Mouse (Mus musculus): Measurements from ENCODE around the gene Gfpt1. TPM values are rescaled to one million over a fixed set of nuclear protein-coding genes. Genes with fewer than 3 reads are reported as not detected.

Gfpt1 gene
- polyA plus RNA-seq (2017; shearing (Covaris generic)) = 21.4 TPM

DNA sequence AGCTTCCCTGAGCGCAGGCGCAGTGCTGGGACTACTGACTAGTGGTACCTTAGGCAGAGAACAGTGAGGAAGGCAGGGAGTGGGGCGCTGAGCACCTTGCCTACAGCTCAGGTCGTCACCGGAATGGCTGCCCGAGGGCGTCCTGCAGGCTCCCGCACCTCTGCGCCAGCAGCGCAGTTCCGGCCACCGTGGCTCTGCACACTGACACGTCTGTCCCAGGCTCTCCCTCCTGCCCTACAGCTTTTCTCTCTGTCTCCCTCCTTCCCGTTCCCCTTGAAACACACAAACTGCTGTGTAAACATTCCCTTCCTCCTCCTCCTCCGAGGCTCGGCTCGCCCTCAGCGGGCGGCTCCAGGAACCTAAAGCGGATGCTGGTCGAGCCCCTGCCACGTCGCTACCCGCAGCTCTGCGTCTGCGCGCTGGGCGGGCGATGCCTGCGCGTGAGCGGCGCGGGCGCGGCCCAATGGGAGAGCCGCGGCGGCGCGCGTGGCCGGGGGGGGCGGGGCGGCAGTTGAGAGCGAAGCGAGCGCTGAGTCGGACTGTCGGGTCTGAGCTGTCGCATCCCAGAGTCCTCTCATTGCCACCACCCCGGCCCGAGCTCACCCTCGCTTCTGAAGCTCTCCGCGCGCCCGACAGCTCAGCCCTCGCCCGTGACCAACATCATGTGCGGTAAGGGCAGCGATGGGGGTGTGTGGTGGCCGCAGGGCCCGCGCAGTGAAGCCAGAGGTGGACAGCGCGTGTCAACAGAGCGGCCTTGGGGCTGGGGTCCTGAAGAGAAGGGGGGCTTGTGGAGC lies at the start of gene Gfpt1:
Gene Gfpt1 (plus strand): TSS at position 510 of the 794 bp plus-strand sequence.

DNA sequence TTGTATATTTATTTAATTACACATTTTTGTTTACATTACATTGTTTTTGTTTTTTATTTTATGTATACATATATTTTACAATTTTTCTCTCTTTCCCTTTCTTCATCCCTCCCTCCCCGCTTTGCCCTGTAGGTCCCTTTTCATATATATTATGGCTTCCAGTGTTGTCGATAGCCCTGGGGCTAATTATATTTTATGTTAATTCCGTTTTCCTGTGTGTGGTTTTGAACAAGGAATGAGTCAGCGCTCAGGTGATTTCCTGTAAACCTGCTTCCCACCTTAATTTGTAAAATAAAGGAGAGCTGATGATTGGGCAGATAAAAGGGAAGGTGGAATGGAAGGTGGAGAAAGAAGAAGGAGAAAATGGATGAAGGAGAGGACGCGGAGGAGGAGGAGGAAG lies 33.8 kb upstream of the Gfpt1 start, which contains the start of gene Nfu1:
Gene Nfu1 (plus strand): TSS at position 350 of the 400 bp plus-strand sequence.

DNA sequence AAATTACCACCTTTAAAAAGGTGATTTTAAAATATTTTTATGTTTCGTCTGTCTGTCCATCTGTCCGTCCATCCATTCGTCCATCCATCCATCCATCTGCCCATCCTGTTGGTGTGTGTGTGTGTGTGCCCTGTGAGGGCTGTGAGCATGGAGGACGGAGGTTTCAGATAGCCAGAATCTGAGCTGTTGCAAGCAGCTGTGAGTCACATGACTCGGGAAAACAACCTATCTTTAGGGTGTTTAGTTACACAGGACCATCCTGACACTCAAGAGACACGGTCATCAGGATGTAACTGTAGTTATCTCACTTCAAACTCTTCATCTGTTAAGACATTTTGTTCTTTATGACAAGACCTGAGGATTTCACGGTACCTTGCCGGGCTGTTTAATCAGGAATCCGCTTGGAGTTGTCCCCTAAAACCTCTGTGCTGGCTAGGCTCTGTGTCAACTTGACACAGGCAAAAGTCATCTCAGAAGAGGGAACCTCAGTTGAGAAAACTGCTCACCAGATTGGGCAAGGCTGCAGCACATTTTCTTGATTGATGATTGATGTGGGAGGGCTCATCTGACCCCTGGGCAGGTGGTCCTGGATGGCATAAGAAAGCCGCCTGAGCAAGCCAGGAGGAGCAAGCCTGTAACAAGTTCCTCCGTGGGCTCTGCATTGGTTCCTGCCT lies 61.6 kb downstream of the Gfpt1 start, which contains the start of gene D6Ertd527e:
Gene D6Ertd527e (plus strand): TSS at position 624 of the 674 bp plus-strand sequence.

Other genes starting within 250 kb of the Gfpt1 start
- 14.0 TPM for gene Anxa4, start 249.3 kb upstream of the Gfpt1 start, polyA plus RNA-seq (2017; shearing (Covaris generic))
- gene Aak1, start 193.3 kb upstream of the Gfpt1 start, polyA plus RNA-seq (2017; shearing (Covaris generic)) = 75.2 TPM
- 105 TPM for gene Nfu1, start 33.6 kb upstream of the Gfpt1 start, polyA plus RNA-seq (2017; shearing (Covaris generic))
- gene D6Ertd527e, start 61.9 kb downstream of the Gfpt1 start, polyA plus RNA-seq (2017; shearing (Covaris generic)) = 0.11 TPM

Measured in CD4-positive, CD25-positive, alpha-beta regulatory T cell (primary cell).